Mouse (Mus musculus): ENCODE results near the gene Ccne1.

Gene Ccne1

GRCm38 (mm10) chr7:38054246-38054645 lies 53.1 kb downstream of the Ccne1 start:
- no peak for DNase-seq (ENCODE audit: low spot score)
